Mouse (Mus musculus): ENCODE measurements around the gene Ralb.

DNA sequence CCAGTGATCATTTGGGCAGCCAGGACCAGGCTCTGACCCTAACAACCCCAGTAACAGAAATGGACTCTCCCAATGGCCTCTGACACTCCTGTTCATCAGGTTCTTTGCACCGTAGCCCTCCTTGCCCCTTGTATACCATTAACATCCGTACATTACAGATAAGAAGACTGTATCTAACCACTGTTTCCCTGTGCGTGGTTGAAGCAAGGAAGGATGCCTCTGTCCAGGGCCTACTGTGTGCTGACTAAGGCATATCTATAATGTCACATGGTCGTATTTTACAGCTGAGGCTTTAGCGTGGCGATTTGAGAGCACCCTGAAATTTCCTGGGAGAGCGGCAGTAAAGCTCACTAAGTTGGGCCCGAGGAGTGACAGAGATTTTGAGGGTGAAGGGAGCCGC, 5.8 kb upstream of the Ralb start:
- no peak for TF ChIP-seq CTCF (IDR thresholded peaks at IDR 0.05; ENCODE audit: insufficient read depth, low read depth, low read length)
- no peak for TF ChIP-seq POLR2A (IDR thresholded peaks at IDR 0.05; ENCODE audit: insufficient read depth, low read depth, low read length)

Measured in olfactory bulb, adult 2 months (tissue).